Mouse (Mus musculus): ENCODE measurements around the gene Cnr2.

- no peak for TF ChIP-seq GABPA (IDR thresholded peaks at IDR 0.05; ENCODE audit: low read depth, low read length)
- TF ChIP-seq CTCF (IDR thresholded peaks at IDR 0.05 in 2 of 3, conservative IDR thresholded peaks at IDR 0.05 in 1 of 3; ENCODE audit: control insufficient read depth in 1 of 3, insufficient read depth in 1 of 3, low read depth in 2 of 3, low read length in 3 of 3, poor library complexity in 1 of 3, severe bottlenecking in 1 of 3): no peak
- TF ChIP-seq USF1 (IDR thresholded peaks at IDR 0.05; ENCODE audit: low read depth, low read length): no peak
- no peak for TF ChIP-seq MAZ (IDR thresholded peaks at IDR 0.05; ENCODE audit: low read depth, low read length)
- TF ChIP-seq ELF1 (IDR thresholded peaks at IDR 0.05; ENCODE audit: low read depth, low read length): no peak
Measured at GRCm38 (mm10) chr4:135909326-135910066, 14.3 kb downstream of the Cnr2 start.
